Mouse (Mus musculus) right cerebral cortex, postnatal 36 days (tissue): Measurements from ENCODE around the gene Mpc2.

Experiments used
- DNase-seq, 2 experiments: peaks; one replicate each; pipeline ENCODE4 v3.0.0; 2022; ENCODE audit warnings: low spot score in 2 of 2, mixed read lengths in 1 of 2

Mpc2 gene

GRCm38 (mm10) chr1:165503307-165504024, 43.0 kb downstream of the Mpc2 start:
- no peak for DNase-seq

- no peak for DNase-seq
Measured at GRCm38 (mm10) chr1:165506303-165506702, 45.9 kb downstream of the Mpc2 start.

GRCm38 (mm10) chr1:165510161-165510560, 49.7 kb downstream of the Mpc2 start:
- no peak for DNase-seq

- DNase-seq = no peak
Measured at GRCm38 (mm10) chr1:165520716-165521115, 60.3 kb downstream of the Mpc2 start.
